Mouse (Mus musculus): Measurements from ENCODE around the gene Vav1.

The Vav1 gene

DNA sequence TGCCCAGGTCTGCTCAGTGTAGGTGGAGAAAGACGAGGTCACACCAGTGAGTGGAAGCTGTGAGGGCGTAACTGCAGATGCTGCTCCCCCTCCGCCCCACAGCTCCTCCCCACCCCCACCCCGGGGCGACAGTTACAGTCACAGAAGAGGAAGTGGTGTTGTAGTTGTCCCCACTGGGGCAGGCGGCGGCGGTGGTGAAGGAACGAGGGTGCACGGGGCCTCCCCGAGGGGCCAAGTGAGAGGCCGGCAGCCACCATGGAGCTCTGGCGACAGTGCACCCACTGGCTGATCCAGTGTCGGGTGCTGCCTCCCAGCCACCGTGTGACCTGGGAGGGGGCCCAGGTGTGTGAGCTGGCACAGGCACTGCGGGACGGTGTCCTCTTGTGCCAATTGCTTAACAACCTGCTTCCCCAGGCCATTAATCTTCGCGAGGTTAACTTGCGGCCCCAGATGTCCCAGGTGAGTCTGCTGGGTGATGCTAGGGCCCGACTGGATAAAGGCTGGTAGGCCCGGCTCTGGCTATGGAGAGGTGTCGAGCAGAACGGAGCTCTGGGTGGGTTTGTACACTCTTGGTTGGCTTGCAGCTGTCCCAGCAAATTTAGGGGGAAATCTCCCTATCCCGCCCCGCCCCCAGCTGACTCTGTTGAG lies at the start of gene Vav1:
Gene Vav1 (plus strand): TSS at position 158 of the 648 bp plus-strand sequence.
- DNase-seq = peak; percentile 31

GRCm38 (mm10) chr17:57229851-57230727 lies 48.8 kb upstream of the Vav1 start:
- DNase-seq = no peak

GRCm38 (mm10) chr17:57230728-57231125 lies 48.2 kb upstream of the Vav1 start:
- DNase-seq = no peak

- DNase-seq = no peak
Measured at GRCm38 (mm10) chr17:57231321-57231771, 47.6 kb upstream of the Vav1 start.

GRCm38 (mm10) chr17:57232200-57232599 lies 46.7 kb upstream of the Vav1 start:
- DNase-seq = no peak

DNA sequence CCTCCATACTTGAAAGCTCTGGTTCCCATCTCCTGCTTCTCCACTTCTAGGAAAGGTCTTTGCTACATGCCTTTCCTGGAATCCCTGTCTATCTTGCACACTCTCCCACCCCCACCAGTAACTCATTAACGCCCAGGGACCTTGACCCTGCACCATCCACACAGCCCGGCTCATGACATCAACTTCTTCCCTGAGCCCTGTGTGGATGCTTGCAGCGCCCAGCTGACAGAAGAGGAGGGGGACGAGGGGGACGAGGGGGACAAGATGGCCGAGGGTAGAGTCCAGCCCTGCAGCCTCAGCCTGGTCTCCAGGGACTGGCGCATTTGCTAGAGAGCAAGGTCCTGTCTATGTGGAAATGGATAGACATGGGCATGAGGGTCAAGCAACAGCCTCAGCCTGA lies 45.9 kb upstream of the Vav1 start:
- no peak for DNase-seq

DNA sequence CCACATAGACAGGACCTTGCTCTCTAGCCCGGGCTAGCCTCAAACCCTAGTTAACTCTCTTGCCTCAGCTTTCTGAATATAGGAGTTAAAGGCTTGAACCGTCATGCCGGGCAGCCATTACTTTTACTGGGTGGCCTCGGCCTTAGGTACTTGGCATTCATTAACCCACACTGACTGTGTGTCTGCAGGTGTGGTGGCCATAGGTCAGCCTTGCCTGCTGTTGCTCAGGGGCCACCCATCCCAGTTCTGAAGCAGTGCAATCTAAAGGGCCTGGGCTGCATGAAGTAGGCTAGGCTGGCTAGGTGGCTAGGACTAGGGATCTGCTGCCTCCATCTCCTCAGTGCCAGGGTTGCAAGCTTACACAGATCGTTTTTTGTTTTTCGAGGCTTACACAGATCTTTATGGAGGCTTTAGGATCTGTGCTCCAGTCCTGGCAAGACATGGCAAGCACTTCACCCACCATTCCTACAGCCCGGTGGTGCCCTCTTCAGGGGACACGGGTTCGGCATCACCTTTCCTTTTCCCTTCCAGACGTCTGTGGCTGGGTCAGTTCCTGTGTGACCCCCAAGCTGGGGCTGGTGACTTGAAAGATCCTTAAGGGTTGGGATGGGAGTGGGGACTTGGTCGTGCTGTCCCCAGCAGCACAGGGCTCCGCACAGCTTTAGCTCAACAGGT lies 44.5 kb upstream of the Vav1 start:
- no peak for DNase-seq

DNA sequence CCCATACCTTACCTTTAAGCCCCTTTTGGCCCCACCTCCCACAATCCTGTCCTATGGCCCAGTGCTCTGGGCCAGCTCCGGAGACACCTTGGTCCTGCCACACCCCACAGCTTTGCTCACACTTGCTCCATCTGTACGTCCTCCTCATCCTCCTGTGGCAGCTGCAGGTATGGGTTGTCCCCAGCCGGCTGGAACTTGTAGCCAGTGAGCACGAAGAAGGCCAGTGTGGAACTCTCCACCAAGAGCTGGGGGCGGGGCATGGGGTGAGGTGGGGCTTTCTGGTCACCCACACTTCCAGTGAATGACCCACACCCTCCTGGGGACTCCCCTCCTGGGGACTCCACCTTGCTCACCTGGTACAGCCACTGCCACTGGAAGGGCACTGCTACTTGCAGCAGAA lies 43.1 kb upstream of the Vav1 start:
- DNase-seq = no peak

DNA sequence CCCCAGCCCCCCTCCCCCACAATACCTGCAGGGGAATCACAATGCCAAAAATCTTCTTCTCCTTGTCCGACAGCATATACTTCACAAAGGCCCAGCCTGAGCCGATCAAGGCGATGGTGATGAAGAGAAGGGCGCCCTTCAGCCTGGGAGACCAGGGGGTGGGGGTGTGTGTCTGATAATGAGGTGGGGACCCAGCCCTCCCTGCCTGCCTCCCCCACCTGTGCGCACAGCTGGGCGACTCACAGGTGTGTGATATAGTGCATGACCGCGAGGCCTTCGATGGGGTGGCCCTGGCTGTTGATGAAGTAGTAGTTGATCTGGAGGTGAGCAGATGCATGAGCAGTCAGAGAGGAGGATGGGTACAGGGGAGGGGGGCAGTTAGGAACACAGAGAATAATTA lies 41.7 kb upstream of the Vav1 start:
- DNase-seq = no peak

DNA sequence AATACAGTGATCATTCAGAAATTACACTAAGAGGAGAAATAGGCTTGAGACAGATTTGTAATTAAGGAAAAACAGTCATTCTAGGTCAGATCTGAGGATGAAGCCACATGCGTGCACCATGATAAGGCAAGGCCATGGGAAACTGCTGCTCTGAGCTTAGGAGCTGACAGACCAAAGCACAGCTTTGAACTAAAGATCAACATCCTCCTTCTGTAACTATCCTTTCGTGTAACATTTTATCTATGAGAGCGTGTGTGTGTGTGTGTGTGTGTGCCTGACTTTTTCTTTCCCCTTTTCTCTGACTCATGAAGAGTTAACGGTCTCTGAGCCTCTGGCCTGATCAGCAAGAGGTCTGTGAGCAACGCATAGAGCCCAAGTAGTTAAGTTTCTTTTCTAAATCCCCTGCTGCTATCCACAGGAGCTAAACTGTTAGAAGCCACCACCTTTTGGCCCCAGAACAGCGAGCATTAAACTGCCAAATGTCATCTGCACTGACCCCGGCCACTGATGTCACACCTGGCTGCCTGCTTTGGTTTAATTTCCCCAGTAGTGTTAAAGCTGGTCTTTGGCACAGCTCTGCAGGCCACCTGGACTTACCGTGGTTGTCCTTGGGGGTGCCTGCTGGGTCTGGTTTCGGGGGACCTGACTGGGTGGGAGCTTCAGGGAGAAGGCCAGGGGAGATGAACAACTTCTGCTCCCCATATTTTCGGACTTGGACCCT lies 35.1 kb upstream of the Vav1 start:
- DNase-seq = no peak

DNA sequence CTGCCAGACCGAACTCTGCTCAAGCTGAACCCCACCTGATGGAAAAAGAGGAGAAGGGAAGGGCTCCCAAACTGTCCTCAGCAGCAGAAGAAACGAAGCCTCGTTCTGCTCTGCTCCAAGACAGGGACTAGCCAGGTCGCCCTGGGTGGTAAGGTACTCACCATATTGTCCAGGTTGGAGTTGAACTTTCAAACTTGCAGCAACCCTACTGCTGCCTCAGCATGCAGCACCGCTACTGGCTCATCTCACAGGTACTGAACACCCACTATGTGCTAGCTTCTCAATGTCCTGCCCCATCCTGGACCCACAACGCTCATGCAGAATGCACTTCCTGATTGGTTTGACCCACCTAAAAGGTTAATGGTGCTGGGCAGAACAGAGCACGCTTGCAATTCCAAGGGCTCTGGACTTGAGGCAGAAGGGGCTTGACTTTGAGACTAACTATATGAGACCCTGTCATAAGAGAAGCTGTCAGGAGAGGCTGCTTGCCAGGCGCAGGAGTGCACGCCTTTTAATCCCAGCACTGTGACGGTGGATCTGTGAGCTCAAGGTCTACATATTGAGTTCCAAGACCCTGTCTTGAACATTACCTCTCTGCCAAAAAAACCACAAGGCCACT lies 33.5 kb upstream of the Vav1 start:
- DNase-seq = peak; percentile 53

DNA sequence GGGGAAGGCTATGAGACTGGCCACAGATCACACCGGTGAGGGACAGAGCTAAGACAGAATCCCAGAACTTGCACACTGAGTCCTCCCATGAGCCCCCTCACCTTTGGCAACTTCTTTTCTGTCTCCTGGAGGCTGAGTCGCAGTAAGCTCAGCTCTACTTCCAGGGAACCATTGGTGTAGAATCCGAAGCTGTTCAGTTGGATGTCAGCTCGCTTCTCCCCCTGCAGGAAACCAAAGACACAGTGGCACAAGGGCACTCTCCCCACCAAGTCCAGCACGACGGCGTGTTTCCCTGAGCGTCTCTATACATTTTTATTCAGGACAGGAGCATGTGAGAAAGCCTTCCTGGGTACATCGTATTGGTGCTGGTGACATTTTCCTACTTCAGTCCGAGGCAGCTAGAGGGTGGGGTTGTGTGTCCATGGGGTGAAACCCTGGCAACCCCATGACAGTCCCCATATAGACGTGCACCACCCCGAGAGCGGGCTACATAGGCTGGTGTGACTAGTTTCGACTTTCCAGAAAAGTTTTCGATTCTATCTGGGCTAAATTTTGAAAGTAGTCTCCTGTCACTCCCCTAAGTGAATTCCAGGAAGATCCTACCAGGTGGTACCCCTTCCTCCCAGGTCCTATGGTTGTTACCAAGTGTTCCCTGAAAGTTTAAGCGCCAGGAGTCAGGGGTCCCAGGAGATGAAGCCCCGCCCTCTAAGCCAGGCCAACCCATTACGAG lies 32.1 kb upstream of the Vav1 start:
- DNase-seq = peak; percentile 60

GRCm38 (mm10) chr17:57247393-57248200 lies 31.3 kb upstream of the Vav1 start:
- DNase-seq = peak; percentile 97

DNA sequence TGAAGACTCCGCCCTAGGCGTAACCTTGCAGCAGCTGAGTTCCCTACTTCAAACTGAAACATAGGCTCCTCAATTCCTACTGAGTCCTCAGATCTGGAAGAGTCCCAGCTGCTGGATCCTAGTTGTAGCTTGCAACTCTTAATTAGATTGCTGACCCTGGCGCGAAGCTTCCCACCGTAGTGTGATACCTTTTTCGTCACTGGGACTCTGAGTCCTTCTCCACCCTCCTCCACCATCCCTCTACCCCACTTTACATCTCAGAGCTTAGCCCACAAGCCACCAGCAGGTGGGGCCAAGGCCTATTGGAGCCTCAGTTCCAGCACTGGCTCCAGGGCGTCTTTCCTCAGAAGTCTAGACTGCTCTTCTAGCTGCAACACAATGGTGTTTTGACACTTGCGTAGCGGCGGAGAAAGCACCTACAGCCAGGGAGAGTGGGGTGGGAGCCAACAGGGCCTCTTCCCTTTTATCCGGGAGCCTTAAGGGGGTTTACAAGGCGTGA lies 30.6 kb upstream of the Vav1 start, which contains the start of gene Gpr108:
Gene Gpr108 (minus strand): TSS at position 246 of the 499 bp plus-strand sequence.
- peak; percentile 91 for DNase-seq

GRCm38 (mm10) chr17:57248771-57249170 lies 30.1 kb upstream of the Vav1 start:
- peak; percentile 70 for DNase-seq

DNA sequence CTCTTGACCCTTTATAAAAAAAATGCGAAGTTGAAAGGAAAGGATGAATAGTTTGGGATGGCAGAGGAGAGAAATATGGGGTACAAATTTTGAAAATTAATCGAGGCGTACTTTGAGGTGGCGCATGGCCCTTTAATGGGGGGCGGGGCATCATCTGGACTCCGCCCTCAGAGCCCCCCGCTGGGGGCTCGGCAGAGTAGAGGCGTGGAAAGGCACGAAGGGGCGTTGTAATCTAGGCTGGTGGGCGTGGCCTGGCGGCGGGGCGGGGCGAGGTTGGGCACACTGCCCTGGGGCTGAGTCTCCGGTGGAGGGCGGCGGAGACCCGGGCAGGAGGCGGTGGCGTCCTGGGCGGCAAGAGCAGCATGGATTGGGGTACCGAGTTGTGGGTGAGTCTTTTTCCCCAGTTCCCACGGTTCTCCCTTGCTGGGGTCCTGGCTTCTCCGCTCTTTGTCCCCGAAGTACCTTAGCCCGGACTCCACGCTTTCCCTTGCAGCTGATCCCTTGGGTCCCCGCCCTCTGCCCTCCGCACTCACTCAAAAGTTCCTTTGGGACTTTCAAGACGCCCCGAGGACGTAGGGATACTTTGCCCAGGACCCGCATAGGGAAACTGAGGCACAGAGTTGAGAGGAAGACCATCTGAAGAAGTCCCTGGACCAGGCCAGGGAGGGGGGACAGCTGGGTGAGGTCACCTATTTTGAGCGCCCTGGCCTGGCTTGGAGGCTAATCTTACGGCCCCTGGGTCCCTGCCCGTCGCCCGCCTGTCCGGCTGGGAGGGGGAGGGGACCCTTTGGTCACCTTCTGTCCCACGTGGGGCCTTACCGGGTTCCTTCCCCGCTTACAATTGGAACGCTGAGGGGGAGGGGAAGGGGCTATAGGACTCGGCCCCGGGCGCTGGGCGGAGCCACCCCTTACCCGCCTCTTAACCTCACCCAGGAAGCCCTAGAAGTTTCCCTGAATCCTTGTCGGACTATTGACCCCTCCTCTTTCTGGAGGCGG lies 29.4 kb upstream of the Vav1 start, which contains the start of gene Trip10:
Gene Trip10 (plus strand): TSS at position 270 of the 996 bp plus-strand sequence.
- peak; percentile 86 for DNase-seq

DNA sequence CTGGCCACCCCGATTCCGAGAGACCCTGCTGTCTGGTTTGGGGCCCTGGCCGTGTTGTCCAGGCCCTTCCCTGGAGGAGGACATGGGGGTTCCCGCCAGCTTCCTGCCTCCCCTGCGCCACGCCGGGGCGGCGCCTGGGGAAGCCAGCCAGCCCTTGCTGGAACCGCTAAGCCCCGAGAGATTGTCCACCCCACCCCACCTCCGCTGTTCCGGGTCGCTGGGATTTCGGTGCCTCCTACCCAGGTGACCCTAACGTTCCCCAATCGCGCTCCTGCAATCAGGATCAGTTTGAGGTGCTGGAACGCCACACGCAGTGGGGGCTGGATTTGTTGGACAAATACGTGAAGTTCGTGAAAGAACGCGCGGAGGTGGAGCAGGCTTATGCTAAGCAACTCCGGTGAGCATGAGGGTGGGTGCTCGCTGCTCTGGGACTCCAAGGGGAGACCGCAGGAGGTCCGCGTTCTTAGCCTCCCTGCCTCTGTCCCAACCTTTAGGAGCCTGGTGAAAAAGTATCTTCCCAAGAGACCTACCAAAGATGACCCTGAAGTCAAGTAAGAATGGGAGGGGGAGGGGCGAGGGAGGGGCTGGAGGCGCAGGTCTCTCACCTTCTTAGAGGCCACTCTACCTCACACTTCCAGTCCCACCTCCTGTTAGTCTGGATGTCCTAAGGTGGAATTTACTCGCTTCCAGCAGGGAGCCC lies 28.3 kb upstream of the Vav1 start:
- peak; percentile 70 for DNase-seq

- DNase-seq = no peak
Measured at GRCm38 (mm10) chr17:57251431-57251830, 27.5 kb upstream of the Vav1 start.

All from cerebellum, adult 11-12 months (tissue).